Mouse (Mus musculus) MEL (cell line): ENCODE results near the gene 4931414P19Rik.

Source experiments
- BHLHE40 ChIP-seq: IDR thresholded peaks from 2 replicates; pipeline ENCODE4 v1.6.1; 2012; ENCODE audit warnings: low read depth, mild to moderate bottlenecking, inconsistent platforms, low read length, improper control_type of control experiment, borderline replicate concordance
- CTCF ChIP-seq, 3 experiments: IDR thresholded peaks in 2 of 3; conservative IDR thresholded peaks in 1 of 3; 2 replicates each; pipeline ENCODE4 v1.5.1; 2011 to 2012; ENCODE audit warnings: low read length in 3 of 3, low read depth in 2 of 3, mild to moderate bottlenecking in 2 of 3, improper control_type of control experiment in 1 of 3, inconsistent platforms in 1 of 3, mixed read lengths in 1 of 3, moderate library complexity in 1 of 3; ENCODE audit not compliant: control insufficient read depth in 1 of 3, insufficient read depth in 1 of 3, poor library complexity in 1 of 3, severe bottlenecking in 1 of 3
- ELF1 ChIP-seq: IDR thresholded peaks from 2 replicates; pipeline ENCODE4 v1.6.1; 2014; ENCODE audit warnings: low read depth, mild to moderate bottlenecking, inconsistent platforms, low read length, improper control_type of control experiment, moderate library complexity
- EP300 ChIP-seq, 2 experiments: IDR thresholded peaks; 2 replicates each; pipeline ENCODE4 v1.6.1; 2011; ENCODE audit warnings: improper control_type of control experiment in 2 of 2, low read length in 2 of 2, low read depth in 1 of 2, mild to moderate bottlenecking in 1 of 2
- MAFK ChIP-seq: IDR thresholded peaks from 2 replicates; pipeline ENCODE4 v1.6.1; 2011; ENCODE audit warnings: low read depth, mild to moderate bottlenecking, low read length, improper control_type of control experiment, borderline replicate concordance
- POLR2A ChIP-seq, 2 experiments: IDR thresholded peaks; 2 replicates each; pipeline ENCODE4 v1.6.1; 2011 to 2012; ENCODE audit warnings: low read length in 2 of 2, mild to moderate bottlenecking in 2 of 2, control low read depth in 1 of 2, improper control_type of control experiment in 1 of 2, low read depth in 1 of 2, moderate library complexity in 1 of 2; ENCODE audit not compliant: control insufficient read depth in 1 of 2, insufficient read depth in 1 of 2, poor library complexity in 1 of 2
- SIN3A ChIP-seq: IDR thresholded peaks from 2 replicates; pipeline ENCODE4 v1.6.1; 2012; ENCODE audit warnings: low read length, improper control_type of control experiment, inconsistent platforms
- TAL1 ChIP-seq: IDR thresholded peaks from 2 replicates; pipeline ENCODE4 v1.6.1; 2012; ENCODE audit warnings: mild to moderate bottlenecking, inconsistent platforms, low read length, moderate library complexity, mixed read lengths
- USF1 ChIP-seq: IDR thresholded peaks from 2 replicates; pipeline ENCODE4 v1.6.1; 2014; ENCODE audit warnings: low read depth, mild to moderate bottlenecking, inconsistent platforms, low read length, improper control_type of control experiment, moderate library complexity
- ZC3H11A ChIP-seq: IDR thresholded peaks from 2 replicates; pipeline ENCODE4 v1.6.1; 2012; ENCODE audit warnings: low read depth, mild to moderate bottlenecking, inconsistent platforms, low read length, improper control_type of control experiment
- ZMIZ1 ChIP-seq: IDR thresholded peaks from 2 replicates; pipeline ENCODE4 v1.6.1; 2012; ENCODE audit warnings: low read depth, mild to moderate bottlenecking, inconsistent platforms, low read length, improper control_type of control experiment, moderate library complexity
- ZNF384 ChIP-seq: IDR thresholded peaks from 2 replicates; pipeline ENCODE4 v1.6.1; 2012; ENCODE audit warnings: low read depth, mild to moderate bottlenecking, inconsistent platforms, low read length, improper control_type of control experiment

- TF ChIP-seq ZC3H11A (peak; percentile 49), CTCF (IDR thresholded peaks at IDR 0.05 in 2 of 3, conservative IDR thresholded peaks at IDR 0.05 in 1 of 3; ENCODE audit: control insufficient read depth in 1 of 3, insufficient read depth in 1 of 3, low read depth in 2 of 3, low read length in 3 of 3, poor library complexity in 1 of 3, severe bottlenecking in 1 of 3) (peak; percentile 47 to 82 (median 76)), TAL1 (no peak), SIN3A (no peak), ZMIZ1 (no peak), ZNF384 (no peak), ELF1 (no peak), EP300 (IDR thresholded peaks at IDR 0.05; ENCODE audit: low read depth in 1 of 2, low read length in 2 of 2) (no peak), USF1 (no peak), POLR2A (IDR thresholded peaks at IDR 0.05; ENCODE audit: control insufficient read depth in 1 of 2, insufficient read depth in 1 of 2, low read depth in 1 of 2, low read length in 2 of 2, poor library complexity in 1 of 2) (no peak), BHLHE40 (no peak), MAFK (no peak)
These were observed 22.0 kb downstream of the 4931414P19Rik start for GRCm38 (mm10) chr14:54583681-54584338.
